Mouse (Mus musculus): ENCODE results near the gene Baiap2.

DNA sequence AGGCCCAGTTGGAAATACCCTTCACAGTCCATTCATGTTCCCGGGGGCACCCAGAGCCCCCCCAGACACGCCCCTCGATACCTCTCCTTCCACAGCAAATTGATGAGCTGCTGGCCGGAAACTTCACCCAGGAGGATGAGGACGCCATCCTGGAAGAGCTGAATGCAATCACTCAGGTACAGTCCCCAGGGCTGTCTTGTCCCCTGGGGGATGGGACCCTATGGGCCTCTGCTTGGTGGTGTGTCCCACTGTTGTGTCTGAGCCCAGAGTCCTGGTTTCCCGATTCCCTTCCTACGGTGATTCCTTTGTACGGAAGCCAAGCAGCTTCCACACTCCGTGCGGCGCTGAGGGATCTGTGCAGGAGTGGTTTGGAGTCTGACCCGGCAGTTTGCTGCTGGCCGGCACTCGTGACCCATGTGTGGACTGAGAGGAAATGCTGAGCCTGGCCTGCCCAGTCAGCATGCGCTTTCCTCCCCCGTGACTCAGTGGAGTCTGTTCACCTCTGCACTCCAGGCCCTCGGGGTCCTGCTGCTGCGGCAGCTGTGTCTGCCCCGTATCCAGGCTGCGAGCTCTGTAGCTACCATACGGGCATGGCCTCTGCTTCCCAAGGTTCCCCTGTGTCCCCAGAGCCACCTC, 25.6 kb upstream of the Baiap2 start:
- TF ChIP-seq CEBPB (IDR thresholded peaks at IDR 0.05; ENCODE audit: low read depth) (no peak), CTCF (IDR thresholded peaks at IDR 0.05; ENCODE audit: control insufficient read depth, insufficient read depth, insufficient read length) (no peak), USF1 (IDR thresholded peaks at IDR 0.05; ENCODE audit: low read depth) (no peak), FOSL1 (IDR thresholded peaks at IDR 0.05; ENCODE audit: insufficient read depth, low read length, poor library complexity, severe bottlenecking) (no peak), MAX (IDR thresholded peaks at IDR 0.05) (no peak), MYOD1 (IDR thresholded peaks at IDR 0.05; ENCODE audit: control insufficient read depth, insufficient read length, low read depth) (no peak)
